10 mouse cellular contexts compared by ENCODE assay signal in genomic region chr2:150666723-150667064, GRCm38 (mm10). TPM values are rescaled to one million over a fixed set of nuclear protein-coding genes. Genes with fewer than 3 reads are reported as not detected.
DNase-seq lines count a peak whose midpoint lies in the region; ATAC-seq and TF ChIP-seq lines count a peak whose summit lies in the region.
"Had no signal": no experiment of that assay in that cellular context is flagged by ENCODE, and none has a peak within 500 bp of the region (broad histone marks: within the 10 kb centered on the region; RNA-seq: fewer than 3 reads in every experiment).

No protein-coding gene starts in this region.

- TF ChIP-seq CTCF in thymus, adult 2 months (IDR thresholded peaks at IDR 0.05; ENCODE audit: borderline replicate concordance, control insufficient read depth, extremely low read depth, insufficient read depth, low read length, poor library complexity), result no peak
- no peak for TF ChIP-seq CTCF in liver, embryonic 14.5 days (IDR thresholded peaks at IDR 0.05; ENCODE audit: low read depth)

- peak overlapping the region; percentile 90 for H3K9ac ChIP-seq in liver, embryonic 14.5 days (replicated peaks)

- no peak for ATAC-seq in liver, embryonic 14.5 days (ENCODE audit: insufficient read depth)
- ATAC-seq in erythroid progenitor cell, adult 5-6 weeks (replicated peaks; ENCODE audit: low FRiP score, poor library complexity, severe bottlenecking), result no peak

- peak overlapping the region; percentile 79 for H3K4me3 ChIP-seq in heart, embryonic 10.5 days
- H3K4me3 ChIP-seq in thymus, adult 2 months (ENCODE audit: control insufficient read depth, insufficient read depth, low read length), result peak overlapping the region; percentile 57
- peak overlapping the region; percentile 93 to 96 for H3K4me3 ChIP-seq in liver, embryonic 14.5 days (ENCODE audit: insufficient read depth in 1 of 2, low read depth in 2 of 2, low read length in 2 of 2)

- H3K36me3 ChIP-seq in heart, embryonic 10.5 days, result no peaks in the 10 kb centered on the region
- no peaks in the 10 kb centered on the region for H3K36me3 ChIP-seq in thymus, adult 2 months (ENCODE audit: control insufficient read depth, insufficient read depth, low read length)
- H3K36me3 ChIP-seq in liver, embryonic 14.5 days (replicated peaks; ENCODE audit: control insufficient read depth, insufficient read depth, low read depth), result no peaks in the 10 kb centered on the region

- DNase-seq in heart, embryonic 10.5 days (ENCODE audit: low spot score), result no peak
- DNase-seq in heart, adult 8-10 months (ENCODE audit: low spot score), result no peak
- DNase-seq in thymus, adult 2 months, result no peak
- DNase-seq in thymus, postnatal 10 days (ENCODE audit: low spot score in 2 of 2), result no peak
- DNase-seq in liver, embryonic 14.5 days (ENCODE audit: low read depth in 3 of 3, low spot score in 3 of 3), result no peak
- DNase-seq in thymus, postnatal 0 days (ENCODE audit: low spot score), result no peak
- DNase-seq in urinary bladder, adult 2 months (ENCODE audit: low spot score), result no peak

- TF ChIP-seq EP300 in liver, embryonic 14.5 days (IDR thresholded peaks at IDR 0.05; ENCODE audit: low read depth), result no peak

- TF ChIP-seq POLR2A in thymus, adult 2 months (IDR thresholded peaks at IDR 0.05; ENCODE audit: control insufficient read depth, extremely low read depth, insufficient read depth, low read length, poor library complexity), result no peak

- H3K4me1 ChIP-seq in heart, embryonic 10.5 days, result peaks cover 39% of the 10 kb centered on the region; the same call in 1 of the 2 replicates
- H3K4me1 ChIP-seq in thymus, adult 2 months (replicated peaks; ENCODE audit: control insufficient read depth, insufficient read depth, low read length), result peaks cover 32% of the 10 kb centered on the region
- peaks cover 40 to 63% of the 10 kb centered on the region in 2 experiments for H3K4me1 ChIP-seq in liver, embryonic 14.5 days (replicated peaks; ENCODE audit: control insufficient read depth in 2 of 2, insufficient read depth in 2 of 2, low read length in 1 of 2)

- WGBS in heart, embryonic 10.5 days, result 51% methylated on average over 7 of the region's 7 CpGs
- 18% methylated on average over 7 of the region's 7 CpGs for WGBS in thymus, adult 2 months
- 24% methylated on average over 7 of the region's 7 CpGs for WGBS in liver, embryonic 14.5 days (ENCODE audit: insufficient replicate concordance)

- peak overlapping the region; percentile 96 for H3K4me2 ChIP-seq in liver, embryonic 14.5 days (ENCODE audit: low read depth)

- peaks cover 34% of the 10 kb centered on the region for H3K27me3 ChIP-seq in heart, embryonic 10.5 days (ENCODE audit: insufficient read depth, poor library complexity, severe bottlenecking)
- no peaks in the 10 kb centered on the region for H3K27me3 ChIP-seq in thymus, adult 2 months (ENCODE audit: control insufficient read depth, insufficient read depth, low read length)
- H3K27me3 ChIP-seq in liver, embryonic 14.5 days (ENCODE audit: control insufficient read depth, insufficient read depth, low read length), result no peaks in the 10 kb centered on the region

- peak overlapping the region; percentile 86 for H3K27ac ChIP-seq in heart, embryonic 10.5 days
- peak overlapping the region; percentile 97 for H3K27ac ChIP-seq in thymus, adult 2 months (ENCODE audit: control insufficient read depth, insufficient read depth, low read length)
- peak overlapping the region; percentile 87 for H3K27ac ChIP-seq in liver, embryonic 14.5 days

- H3K9me3 ChIP-seq in heart, embryonic 10.5 days, result no peaks in the 10 kb centered on the region
- H3K9me3 ChIP-seq in liver, embryonic 14.5 days (ENCODE audit: control insufficient read depth, low read length), result no peaks in the 10 kb centered on the region

RNA-seq across cellular contexts. Expression of gene Acss1, which starts 1.6 kb away (rescaled TPM):
- polyA plus RNA-seq in heart, embryonic 10.5 days (2016; fragmentation: Nextera tagmentation; extraction: Ambion mirVana), result 17.2 and 19.2 TPM in 2 replicates
- 100 to 1,000 TPM; 259 to 343 (median 275) TPM for total RNA-seq in heart, adult 8-10 months (2022)
- polyA plus RNA-seq in thymus, adult 2 months (2012; rRNA removed), result 124 and 136 TPM in 2 replicates
- 30.4 and 34.1 TPM in 2 replicates for polyA plus RNA-seq in liver, embryonic 14.5 days (2012; rRNA removed)
- 30.3 and 38.7 TPM in 2 replicates for polyA plus RNA-seq in liver, embryonic 14.5 days (2014; fragmentation: Nextera tagmentation; extraction: Ambion mirVana)
- total RNA-seq in erythroid progenitor cell, adult 5-6 weeks (2015; ENCODE audit: low replicate concordance), result 28.1 and 35.6 TPM in 2 replicates
- 34.8 and 43.3 TPM in 2 replicates for total RNA-seq in erythroid progenitor cell, adult 5-6 weeks (2017; ENCODE audit: low replicate concordance)
- polyA plus RNA-seq in thymus, postnatal 0 days (2015; fragmentation: Nextera tagmentation; extraction: Ambion mirVana), result 22.0 and 25.3 TPM in 2 replicates
- polyA plus RNA-seq in urinary bladder, adult 2 months (2012; rRNA removed), result 9.2 and 9.7 TPM in 2 replicates
- polyA plus RNA-seq: C2C12 had no signal

RNA-seq across cellular contexts. Expression of gene Vsx1, which starts 22.5 kb away (rescaled TPM):
- polyA plus RNA-seq in heart, embryonic 10.5 days (2016; fragmentation: Nextera tagmentation; extraction: Ambion mirVana), result not detected in 2 replicates
- under 1 TPM; 0.09 to 0.13 (median 0.12) TPM for total RNA-seq in heart, adult 8-10 months (2022)
- polyA plus RNA-seq in thymus, adult 2 months (2012; rRNA removed), result not detected in 2 replicates
- not detected in 2 replicates for polyA plus RNA-seq in liver, embryonic 14.5 days (2012; rRNA removed)
- not detected in 2 replicates for polyA plus RNA-seq in liver, embryonic 14.5 days (2014; fragmentation: Nextera tagmentation; extraction: Ambion mirVana)
- total RNA-seq in erythroid progenitor cell, adult 5-6 weeks (2015; ENCODE audit: low replicate concordance), result not detected in 2 replicates
- 0.51 TPM in 1 of 2 replicates, not detected in the other for total RNA-seq in erythroid progenitor cell, adult 5-6 weeks (2017; ENCODE audit: low replicate concordance)
- polyA plus RNA-seq in thymus, postnatal 0 days (2015; fragmentation: Nextera tagmentation; extraction: Ambion mirVana), result not detected in 2 replicates
- polyA plus RNA-seq in urinary bladder, adult 2 months (2012; rRNA removed), result not detected in 2 replicates
- total RNA-seq: left cerebral cortex, postnatal 14 days had no signal
- polyA plus RNA-seq: C2C12 had no signal

RNA-seq across cellular contexts. Expression of gene Apmap, which starts 58.3 kb away (rescaled TPM):
- 32.8 and 34.2 TPM in 2 replicates for polyA plus RNA-seq in heart, embryonic 10.5 days (2016; fragmentation: Nextera tagmentation; extraction: Ambion mirVana)
- total RNA-seq in heart, adult 8-10 months (2022), result 10 to 100 TPM; 46.6 to 68.1 (median 52.7) TPM
- 53.0 and 58.6 TPM in 2 replicates for polyA plus RNA-seq in thymus, adult 2 months (2012; rRNA removed)
- 14.3 and 18.5 TPM in 2 replicates for polyA plus RNA-seq in liver, embryonic 14.5 days (2012; rRNA removed)
- 26.3 and 26.5 TPM in 2 replicates for polyA plus RNA-seq in liver, embryonic 14.5 days (2014; fragmentation: Nextera tagmentation; extraction: Ambion mirVana)
- 16.6 and 25.2 TPM in 2 replicates for total RNA-seq in erythroid progenitor cell, adult 5-6 weeks (2015; ENCODE audit: low replicate concordance)
- total RNA-seq in erythroid progenitor cell, adult 5-6 weeks (2017; ENCODE audit: low replicate concordance), result 18.1 and 35.9 TPM in 2 replicates
- 36.6 and 41.1 TPM in 2 replicates for polyA plus RNA-seq in thymus, postnatal 0 days (2015; fragmentation: Nextera tagmentation; extraction: Ambion mirVana)
- 37.1 and 44.4 TPM in 2 replicates for polyA plus RNA-seq in urinary bladder, adult 2 months (2012; rRNA removed)
